Mouse (Mus musculus): ENCODE data around the gene Serpini1.
A peak's percentile ranks its signal among the peaks of the same experiment; 100 is the strongest.
"Not testable (repeated sequence)": the region's sequence is repeated elsewhere in the genome, so short reads cannot be mapped to it uniquely, and the experiment has no call there.

Serpini1 gene

DNA sequence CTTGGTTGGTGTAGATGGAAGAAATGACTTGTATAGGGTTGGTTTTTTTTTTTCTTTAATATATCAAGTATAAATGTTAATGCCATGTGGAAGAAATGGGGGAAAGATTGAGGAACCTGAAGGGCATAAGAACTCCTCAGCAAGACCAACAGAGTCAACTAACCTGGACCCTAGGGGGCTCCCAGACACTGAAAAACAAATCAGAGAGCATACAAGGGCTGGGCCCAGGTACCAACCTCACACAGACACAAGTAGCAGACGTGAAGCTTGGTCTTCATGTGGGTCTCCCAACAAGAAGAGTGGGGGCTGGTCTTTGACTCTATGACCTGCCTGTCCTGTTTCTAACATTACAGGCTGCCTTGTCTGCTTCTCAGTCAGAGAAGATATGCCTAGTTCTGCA is 82.2 kb downstream of the Serpini1 start:
- DNase-seq: peak; percentile 10 to 31

GRCm38 (mm10) chr3:75647542-75647941 is 90.2 kb downstream of the Serpini1 start:
- no peak for DNase-seq

- DNase-seq: no peak
These were observed 90.9 kb downstream of the Serpini1 start for GRCm38 (mm10) chr3:75648226-75648625.

- not testable (repeated sequence) for DNase-seq
These were observed 93.2 kb downstream of the Serpini1 start for GRCm38 (mm10) chr3:75650416-75651154.

GRCm38 (mm10) chr3:75651603-75652115 is 94.3 kb downstream of the Serpini1 start:
- DNase-seq: no peak

GRCm38 (mm10) chr3:75653901-75654300 is 96.6 kb downstream of the Serpini1 start:
- DNase-seq: not testable (repeated sequence)

DNA sequence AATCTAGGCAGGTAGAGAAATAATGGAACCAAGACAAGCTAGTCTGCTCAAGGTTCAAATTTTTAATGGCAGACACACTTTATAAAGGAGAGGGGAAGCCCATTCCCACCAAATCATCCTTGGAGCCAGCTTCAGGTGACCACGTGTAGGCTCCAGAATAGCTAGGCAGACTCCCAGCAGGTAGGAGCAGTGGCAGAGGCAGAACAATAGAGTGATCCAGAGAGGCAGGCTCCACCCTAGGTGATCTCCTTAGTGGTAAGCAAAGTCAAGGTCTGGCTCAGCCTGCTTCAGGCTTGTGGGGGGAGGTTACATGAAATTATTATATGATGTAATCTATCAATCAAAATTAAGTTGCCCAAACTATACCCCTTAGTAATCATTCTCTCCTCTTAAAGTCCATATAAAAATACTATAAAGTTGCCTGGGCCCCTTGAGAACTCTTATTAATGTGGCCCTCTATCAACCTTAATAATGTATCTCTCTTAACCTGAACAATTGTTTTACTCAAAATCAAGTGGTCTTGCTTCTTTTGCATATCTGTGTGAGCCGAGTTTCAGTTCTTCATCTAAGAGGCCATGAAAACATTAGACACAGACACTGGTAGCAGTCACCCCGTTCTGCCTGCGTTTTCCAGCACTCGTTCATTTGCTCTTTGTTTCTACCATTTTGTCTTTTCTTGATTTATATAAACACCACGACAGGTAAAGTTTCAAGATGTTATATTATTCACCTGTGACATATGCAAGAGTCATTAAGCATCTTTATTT is 98.4 kb downstream of the Serpini1 start:
- no peak for DNase-seq

DNA sequence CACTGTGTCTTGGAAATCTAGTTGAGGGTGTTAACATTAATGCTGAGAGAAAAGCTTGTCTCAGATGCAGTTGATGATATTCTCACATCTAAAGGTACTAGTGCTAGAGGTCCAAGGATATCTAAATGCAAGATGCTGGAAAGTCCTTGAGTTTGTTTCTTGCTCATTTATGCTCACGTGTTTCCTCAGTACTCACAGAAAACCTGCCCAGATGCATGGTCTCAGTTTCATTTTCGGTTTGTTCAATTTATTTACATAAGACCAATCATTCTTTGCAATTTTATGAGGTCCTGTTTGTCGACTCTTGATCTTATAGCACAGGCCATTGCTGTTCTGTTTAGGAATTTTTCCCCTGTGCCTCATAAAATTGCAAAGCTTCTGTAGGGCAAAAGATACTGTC is 109.6 kb downstream of the Serpini1 start:
- no peak for DNase-seq

GRCm38 (mm10) chr3:75670425-75670824 is 113.1 kb downstream of the Serpini1 start:
- DNase-seq: no peak

- DNase-seq: no peak
These were observed 125.5 kb downstream of the Serpini1 start for GRCm38 (mm10) chr3:75682881-75683280.

- no peak for DNase-seq
These were observed 129.4 kb downstream of the Serpini1 start for GRCm38 (mm10) chr3:75686775-75687174.

- DNase-seq: no peak
These were observed 130.0 kb downstream of the Serpini1 start for GRCm38 (mm10) chr3:75687187-75687825.

DNA sequence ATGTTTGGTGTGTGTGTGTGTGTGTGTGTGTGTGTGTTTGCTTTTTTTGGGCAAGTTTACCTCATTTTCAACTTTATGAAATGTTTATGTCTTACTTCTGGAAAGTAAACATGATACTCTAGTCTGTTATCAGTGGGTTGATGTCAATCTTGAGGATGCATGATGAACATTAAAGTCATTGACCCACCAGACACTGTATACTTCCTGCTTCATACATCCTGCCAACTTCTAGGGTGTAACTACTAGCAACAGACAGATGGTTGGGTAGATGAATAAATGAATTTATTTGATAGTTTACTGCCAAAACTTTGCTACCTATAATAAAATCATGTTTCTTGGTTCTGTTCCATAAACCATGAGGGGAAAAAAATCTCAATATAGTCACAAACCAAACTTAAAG is 133.0 kb downstream of the Serpini1 start:
- no peak for DNase-seq

- DNase-seq: no peak
These were observed 134.7 kb downstream of the Serpini1 start for GRCm38 (mm10) chr3:75692088-75692487.

All from thymus, adult 18-20 months (tissue).